Mouse (Mus musculus): ENCODE results near the gene Dpagt1.

- TF ChIP-seq HCFC1 (IDR thresholded peaks at IDR 0.05; ENCODE audit: borderline replicate concordance, insufficient read depth, low read length), result no peak
- no peak for TF ChIP-seq ZC3H11A (IDR thresholded peaks at IDR 0.05; ENCODE audit: borderline replicate concordance, low read depth, low read length)
Measured at GRCm38 (mm10) chr9:44288959-44289291, 36.9 kb upstream of the Dpagt1 start.

All from ES-E14 (cell line).